Mouse (Mus musculus): ENCODE data around the gene Ms4a3. TPM values are rescaled to one million over a fixed set of nuclear protein-coding genes. Genes with fewer than 3 reads are reported as not detected.

The Ms4a3 gene
- polyA plus RNA-seq, 1 experiment, result not detected

GRCm38 (mm10) chr19:11617983-11618382 is 22.7 kb downstream of the Ms4a3 start:
- DNase-seq (ENCODE audit: low read depth), result no peak
- TF ChIP-seq CTCF (IDR thresholded peaks at IDR 0.05; ENCODE audit: borderline replicate concordance, extremely low read depth, insufficient read depth, insufficient read length), result no peak
- no peak for TF ChIP-seq POLR2A (IDR thresholded peaks at IDR 0.05; ENCODE audit: borderline replicate concordance, extremely low read depth, insufficient read depth, insufficient read length, poor library complexity, severe bottlenecking)

- DNase-seq (ENCODE audit: low read depth), result no peak
- no peak for TF ChIP-seq POLR2A (IDR thresholded peaks at IDR 0.05; ENCODE audit: borderline replicate concordance, extremely low read depth, insufficient read depth, insufficient read length, poor library complexity, severe bottlenecking)
- no peak for TF ChIP-seq CTCF (IDR thresholded peaks at IDR 0.05; ENCODE audit: borderline replicate concordance, extremely low read depth, insufficient read depth, insufficient read length)
Measured at GRCm38 (mm10) chr19:11614805-11615204, 25.8 kb downstream of the Ms4a3 start.

- no peak for TF ChIP-seq POLR2A (IDR thresholded peaks at IDR 0.05; ENCODE audit: borderline replicate concordance, extremely low read depth, insufficient read depth, insufficient read length, poor library complexity, severe bottlenecking)
- TF ChIP-seq CTCF (IDR thresholded peaks at IDR 0.05; ENCODE audit: borderline replicate concordance, extremely low read depth, insufficient read depth, insufficient read length), result no peak
- no peak for DNase-seq (ENCODE audit: low read depth)
Measured at GRCm38 (mm10) chr19:11613776-11614443, 26.7 kb downstream of the Ms4a3 start.

- DNase-seq (ENCODE audit: low read depth), result no peak
- no peak for TF ChIP-seq CTCF (IDR thresholded peaks at IDR 0.05; ENCODE audit: borderline replicate concordance, extremely low read depth, insufficient read depth, insufficient read length)
- no peak for TF ChIP-seq POLR2A (IDR thresholded peaks at IDR 0.05; ENCODE audit: borderline replicate concordance, extremely low read depth, insufficient read depth, insufficient read length, poor library complexity, severe bottlenecking)
Measured at GRCm38 (mm10) chr19:11613084-11613483, 27.6 kb downstream of the Ms4a3 start.

- no peak for TF ChIP-seq CTCF (IDR thresholded peaks at IDR 0.05; ENCODE audit: borderline replicate concordance, extremely low read depth, insufficient read depth, insufficient read length)
- no peak for TF ChIP-seq POLR2A (IDR thresholded peaks at IDR 0.05; ENCODE audit: borderline replicate concordance, extremely low read depth, insufficient read depth, insufficient read length, poor library complexity, severe bottlenecking)
- no peak for DNase-seq (ENCODE audit: low read depth)
Measured at GRCm38 (mm10) chr19:11612293-11612692, 28.4 kb downstream of the Ms4a3 start.

GRCm38 (mm10) chr19:11611541-11611945 is 29.1 kb downstream of the Ms4a3 start:
- TF ChIP-seq POLR2A (IDR thresholded peaks at IDR 0.05; ENCODE audit: borderline replicate concordance, extremely low read depth, insufficient read depth, insufficient read length, poor library complexity, severe bottlenecking) (no peak), CTCF (IDR thresholded peaks at IDR 0.05; ENCODE audit: borderline replicate concordance, extremely low read depth, insufficient read depth, insufficient read length) (peak; percentile 54; the same call in 1 of the 2 replicates)
- DNase-seq (ENCODE audit: low read depth), result peak; percentile 78

GRCm38 (mm10) chr19:11608172-11608571 is 32.5 kb downstream of the Ms4a3 start:
- TF ChIP-seq POLR2A (IDR thresholded peaks at IDR 0.05; ENCODE audit: borderline replicate concordance, extremely low read depth, insufficient read depth, insufficient read length, poor library complexity, severe bottlenecking) (no peak), CTCF (IDR thresholded peaks at IDR 0.05; ENCODE audit: borderline replicate concordance, extremely low read depth, insufficient read depth, insufficient read length) (peak; percentile 70)
- DNase-seq (ENCODE audit: low read depth), result peak; percentile 52

GRCm38 (mm10) chr19:11604603-11605002 is 36.0 kb downstream of the Ms4a3 start, which contains the start of gene Ms4a6d:
Gene Ms4a6d (minus strand): TSS chr19:11604849.
- no peak for TF ChIP-seq POLR2A (IDR thresholded peaks at IDR 0.05; ENCODE audit: borderline replicate concordance, extremely low read depth, insufficient read depth, insufficient read length, poor library complexity, severe bottlenecking)
- TF ChIP-seq CTCF (IDR thresholded peaks at IDR 0.05; ENCODE audit: borderline replicate concordance, extremely low read depth, insufficient read depth, insufficient read length), result no peak
- DNase-seq (ENCODE audit: low read depth), result no peak

- TF ChIP-seq CTCF (IDR thresholded peaks at IDR 0.05; ENCODE audit: borderline replicate concordance, extremely low read depth, insufficient read depth, insufficient read length) (peak; percentile 23; the same call in 1 of the 2 replicates), POLR2A (IDR thresholded peaks at IDR 0.05; ENCODE audit: borderline replicate concordance, extremely low read depth, insufficient read depth, insufficient read length, poor library complexity, severe bottlenecking) (no peak)
- DNase-seq (ENCODE audit: low read depth), result peak; percentile 5
Measured at GRCm38 (mm10) chr19:11602026-11602425, 38.6 kb downstream of the Ms4a3 start.

- TF ChIP-seq CTCF (IDR thresholded peaks at IDR 0.05; ENCODE audit: borderline replicate concordance, extremely low read depth, insufficient read depth, insufficient read length) (no peak), POLR2A (IDR thresholded peaks at IDR 0.05; ENCODE audit: borderline replicate concordance, extremely low read depth, insufficient read depth, insufficient read length, poor library complexity, severe bottlenecking) (no peak)
- no peak for DNase-seq (ENCODE audit: low read depth)
Measured at GRCm38 (mm10) chr19:11601349-11601748, 39.3 kb downstream of the Ms4a3 start.

GRCm38 (mm10) chr19:11589891-11590449 is 50.7 kb downstream of the Ms4a3 start:
- TF ChIP-seq CTCF (IDR thresholded peaks at IDR 0.05; ENCODE audit: borderline replicate concordance, extremely low read depth, insufficient read depth, insufficient read length) (no peak), POLR2A (IDR thresholded peaks at IDR 0.05; ENCODE audit: borderline replicate concordance, extremely low read depth, insufficient read depth, insufficient read length, poor library complexity, severe bottlenecking) (no peak)
- no peak for DNase-seq (ENCODE audit: low read depth)

GRCm38 (mm10) chr19:11589205-11589604 is 51.4 kb downstream of the Ms4a3 start:
- no peak for DNase-seq (ENCODE audit: low read depth)
- TF ChIP-seq CTCF (IDR thresholded peaks at IDR 0.05; ENCODE audit: borderline replicate concordance, extremely low read depth, insufficient read depth, insufficient read length) (no peak), POLR2A (IDR thresholded peaks at IDR 0.05; ENCODE audit: borderline replicate concordance, extremely low read depth, insufficient read depth, insufficient read length, poor library complexity, severe bottlenecking) (no peak)

Other genes starting within 250 kb of the Ms4a3 start
- 0.06 and 0.12 TPM in 2 replicates for gene Ms4a4c, start 236.1 kb downstream of the Ms4a3 start, polyA plus RNA-seq (2012; rRNA removed)
- gene Ms4a4b, start 197.3 kb downstream of the Ms4a3 start, polyA plus RNA-seq (2012; rRNA removed), result not detected in 2 replicates
- 1.4 and 1.6 TPM in 2 replicates for gene Ms4a6c, start 171.5 kb downstream of the Ms4a3 start, polyA plus RNA-seq (2012; rRNA removed)
- 0.13 TPM in 1 of 2 replicates, not detected in the other for gene Gm8369, start 154.9 kb downstream of the Ms4a3 start, polyA plus RNA-seq (2012; rRNA removed)
- gene Ms4a6b, start 124.3 kb downstream of the Ms4a3 start, polyA plus RNA-seq (2012; rRNA removed), result 1.7 and 2.7 TPM in 2 replicates
- gene Ms4a4d, start 104.0 kb downstream of the Ms4a3 start, polyA plus RNA-seq (2012; rRNA removed), result 0.11 TPM in 1 of 2 replicates, not detected in the other
- gene Ms4a6d, start 36.0 kb downstream of the Ms4a3 start, polyA plus RNA-seq (2012; rRNA removed), result 1.7 TPM in 2 replicates
- gene Ms4a2, start 17.1 kb downstream of the Ms4a3 start, polyA plus RNA-seq (2012; rRNA removed), result 0.11 and 0.14 TPM in 2 replicates
- not detected in 2 replicates for gene Oosp2, start 19.7 kb upstream of the Ms4a3 start, polyA plus RNA-seq (2012; rRNA removed)
- gene Oosp1, start 50.3 kb upstream of the Ms4a3 start, polyA plus RNA-seq (2012; rRNA removed), result not detected in 2 replicates
- gene Oosp3, start 56.2 kb upstream of the Ms4a3 start, polyA plus RNA-seq (2012; rRNA removed), result not detected in 2 replicates
- gene Gif, start 106.7 kb upstream of the Ms4a3 start, polyA plus RNA-seq (2012; rRNA removed), result not detected in 2 replicates
- gene Mrpl16, start 129.5 kb upstream of the Ms4a3 start, polyA plus RNA-seq (2012; rRNA removed), result 28.6 and 31.2 TPM in 2 replicates
- gene Stx3, start 178.6 kb upstream of the Ms4a3 start, polyA plus RNA-seq (2012; rRNA removed), result 29.7 and 35.7 TPM in 2 replicates
- gene Olfr1417, start 198.4 kb upstream of the Ms4a3 start, polyA plus RNA-seq (2012; rRNA removed), result 0.05 TPM in 1 of 2 replicates, not detected in the other
- gene Olfr1418, start 220.2 kb upstream of the Ms4a3 start, polyA plus RNA-seq (2012; rRNA removed), result not detected in 2 replicates
- gene Olfr1419, start 234.3 kb upstream of the Ms4a3 start, polyA plus RNA-seq (2012; rRNA removed), result 0.05 TPM in 2 replicates
- gene Olfr1420, start 245.7 kb upstream of the Ms4a3 start, polyA plus RNA-seq (2012; rRNA removed), result not detected in 2 replicates

Measured in brain, embryonic 14.5 days (tissue).